Mouse (Mus musculus) stomach, embryonic 16.5 days (tissue): ENCODE data around the gene Olfr279. TPM values are rescaled to one million over a fixed set of nuclear protein-coding genes. Genes with fewer than 3 reads are reported as not detected.

Source experiments
- ATAC-seq: fragments of 200-750 bp; cut with Nextera tagmentation; 2 replicates; pipeline ENCODE4 v1.8.0; 2017; ENCODE audit warnings: moderate number of reproducible peaks, moderate TSS enrichment; ENCODE audit not compliant: insufficient read depth, low FRiP score
- H3K27ac ChIP-seq: fragments of 300-500 bp; sonication (generic); 2 replicates; pipeline ENCODE4 v1.5.1; 2014; ENCODE audit warnings: low read length
- H3K27me3 ChIP-seq: fragments of 300-500 bp; sonication (generic); 2 replicates; pipeline ENCODE4 v1.6.1; 2014; ENCODE audit warnings: low read length, control low read depth, mixed read lengths; ENCODE audit not compliant: control insufficient read depth, insufficient read depth
- H3K36me3 ChIP-seq: fragments of 300-500 bp; sonication (generic); 2 replicates; pipeline ENCODE4 v1.6.1; 2014; ENCODE audit warnings: low read length; ENCODE audit not compliant: control insufficient read depth, insufficient read depth
- H3K4me1 ChIP-seq: fragments of 300-500 bp; sonication (generic); 2 replicates; pipeline ENCODE4 v1.6.1; 2014; ENCODE audit warnings: low read length, control low read depth, mixed read lengths; ENCODE audit not compliant: control insufficient read depth, insufficient read depth
- H3K4me2 ChIP-seq: fragments of 300-500 bp; sonication (generic); 2 replicates; pipeline ENCODE4 v1.6.1; 2014; ENCODE audit warnings: low read depth, low read length, mixed read lengths
- H3K4me3 ChIP-seq: fragments of 300-500 bp; sonication (generic); replicated peaks from 2 replicates; pipeline ENCODE4 v1.5.1; 2014; ENCODE audit warnings: mild to moderate bottlenecking, low read length
- H3K9ac ChIP-seq: fragments of 300-500 bp; sonication (generic); 2 replicates; pipeline ENCODE4 v1.6.1; 2014; ENCODE audit warnings: low read length
- H3K9me3 ChIP-seq: fragments of 300-500 bp; sonication (generic); replicated peaks from 2 replicates; pipeline ENCODE4 v1.6.1; 2016; ENCODE audit warnings: low read length, control low read depth; ENCODE audit not compliant: control insufficient read depth
- whole genome bisulfite sequencing: fragments of 180-500 bp; shearing (Covaris S2); extraction: QIAGEN DNeasy Blood & Tissue Kit; methylation state at CpG from one replicate; pipeline ENCODE4 v1.1.7; 2014; 5-methylcytosine and 5-hydroxymethylcytosine counted together
- polyA plus RNA-seq: library from polyadenylated mRNA; unstranded; fragments of >200 nt; fragmentation: Nextera tagmentation; extraction: Ambion mirVana; gene quantifications from 2 replicates; pipeline ENCODE4 v1.2.1, GENCODE M21; 2015

The Olfr279 gene
- polyA plus RNA-seq, 1 experiment from 2014 or later: not detected

DNA sequence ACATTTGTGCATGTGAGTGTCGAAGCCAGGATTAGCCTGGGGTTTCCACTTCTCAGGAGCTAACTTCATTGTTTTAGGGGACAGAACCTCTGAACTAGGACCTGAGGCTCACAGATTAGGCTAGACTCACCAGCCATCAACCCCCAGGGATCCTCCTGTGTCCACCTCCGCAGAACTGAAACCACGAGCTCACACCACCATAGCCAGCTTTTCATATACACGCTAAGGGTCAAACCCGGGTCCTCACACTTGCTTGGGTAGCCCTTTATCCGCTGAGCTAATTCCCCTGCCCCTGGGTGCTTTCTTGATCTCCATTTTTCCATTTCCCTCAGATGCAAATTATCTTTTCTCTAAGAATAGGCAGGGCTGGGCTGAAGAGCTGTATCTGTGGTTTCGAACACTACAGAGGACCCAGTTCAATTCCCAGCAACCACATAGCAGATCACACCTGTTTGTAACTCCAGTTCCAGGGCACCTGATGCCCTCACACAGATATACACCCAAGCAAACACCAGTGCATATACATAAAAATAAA is 12.6 kb upstream of the Olfr279 start:
- ATAC-seq: no peak
- Histone ChIP-seq H3K9ac (no peak overlapping the region), H3K27ac (no peak overlapping the region), H3K4me3 (no peak overlapping the region), H3K9me3 (no peaks in the 10 kb centered on the region), H3K4me1 (no peaks in the 10 kb centered on the region), H3K27me3 (no peaks in the 10 kb centered on the region), H3K4me2 (no peak overlapping the region), H3K36me3 (no peaks in the 10 kb centered on the region)
- 76% methylated on average over 7 of the region's 7 CpGs for WGBS

DNA sequence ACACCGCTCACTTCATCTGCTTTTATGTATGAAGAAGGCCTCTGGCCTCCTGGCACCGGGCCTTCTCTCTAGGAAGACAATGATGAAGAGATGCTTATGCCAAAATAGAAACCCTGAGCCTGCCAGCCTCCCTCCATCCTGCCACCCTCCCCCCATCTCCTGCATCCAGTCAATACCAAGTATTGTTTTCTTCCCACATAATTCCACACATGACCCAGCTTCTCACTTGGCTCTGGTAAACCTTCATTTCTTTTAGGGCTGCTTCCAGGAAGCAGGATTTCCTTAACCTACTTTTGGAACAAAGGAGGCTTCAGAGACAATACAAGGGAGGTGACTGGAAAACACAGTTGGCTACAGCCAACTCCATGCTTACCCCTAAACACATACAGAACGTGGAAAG is 9.5 kb upstream of the Olfr279 start, which contains the start of gene Lalba:
Gene Lalba (minus strand): TSS at position 21 of the 400 bp plus-strand sequence.
- H3K4me2 ChIP-seq: no peak within 1 kb of the TSS
- no peaks in the 10 kb centered on the region for H3K4me1 ChIP-seq
- H3K27ac ChIP-seq: no peak within 1 kb of the TSS
- ATAC-seq: no peak
- no peaks in the 10 kb centered on the region for H3K36me3 ChIP-seq
- no peaks in the 10 kb centered on the region for H3K9me3 ChIP-seq
- H3K4me3 ChIP-seq: no peak within 1 kb of the TSS
- no peak within 1 kb of the TSS for H3K9ac ChIP-seq
- WGBS: 42% methylated on average over 3 of the region's 3 CpGs
- H3K27me3 ChIP-seq: no peaks in the 10 kb centered on the region

DNA sequence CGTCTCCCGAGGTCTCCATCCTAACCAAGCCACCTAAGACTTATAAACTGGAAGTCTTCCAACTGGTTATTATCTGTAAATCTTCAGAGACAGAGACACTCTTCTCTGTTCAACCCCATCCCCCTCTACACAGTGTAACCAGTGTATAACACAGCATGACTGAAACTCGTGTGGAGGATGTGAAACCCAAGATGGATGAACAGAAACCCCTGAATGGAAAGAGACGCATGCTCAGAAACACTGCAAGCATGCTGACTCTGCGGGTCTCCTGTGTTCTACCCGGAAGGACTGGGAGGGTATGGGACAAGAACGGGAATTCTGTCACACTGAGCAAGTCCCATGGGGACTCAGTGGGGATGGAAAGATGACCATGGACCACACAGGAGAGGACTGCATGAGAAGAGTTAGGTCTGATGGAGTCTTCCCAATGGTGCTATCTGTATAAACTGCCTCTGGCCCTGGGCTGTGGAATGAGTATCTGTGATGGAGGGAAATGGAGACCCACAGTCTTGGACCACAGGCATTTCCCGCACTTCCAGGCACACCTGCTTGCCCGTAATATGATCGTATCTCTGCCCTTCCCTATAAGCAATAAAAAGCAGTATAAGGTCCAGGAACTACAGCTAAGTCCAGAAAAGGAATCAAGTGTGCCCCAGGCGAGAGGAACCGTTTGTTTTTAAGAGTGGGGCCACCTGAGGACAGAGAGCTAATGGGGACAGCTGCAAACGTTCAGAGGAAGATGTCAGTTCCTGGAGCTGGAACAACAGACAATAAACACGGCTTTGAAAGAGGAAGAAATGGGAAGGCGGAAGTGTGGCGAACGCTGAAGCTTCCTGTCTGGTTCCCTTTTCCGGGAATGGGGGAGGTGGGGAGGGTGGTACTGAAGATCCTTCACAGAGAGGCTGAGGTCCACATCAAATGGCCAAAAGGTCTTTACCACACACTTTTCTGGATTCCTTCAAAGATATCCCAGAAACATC is 8.0 kb upstream of the Olfr279 start:
- H3K9ac ChIP-seq: no peak overlapping the region
- H3K4me2 ChIP-seq: 0 out of 2 replicates have a peak overlapping the region, but pooled peaks have one; percentile 4
- no peaks in the 10 kb centered on the region for H3K4me1 ChIP-seq
- H3K36me3 ChIP-seq: no peaks in the 10 kb centered on the region
- no peak overlapping the region for H3K4me3 ChIP-seq
- no peaks in the 10 kb centered on the region for H3K9me3 ChIP-seq
- H3K27ac ChIP-seq: no peak overlapping the region; the same call in 1 of the 2 replicates
- WGBS: 52% methylated on average over 18 of the region's 18 CpGs
- ATAC-seq: peak; percentile 44; the same call in 1 of the 2 replicates
- H3K27me3 ChIP-seq: no peaks in the 10 kb centered on the region

DNA sequence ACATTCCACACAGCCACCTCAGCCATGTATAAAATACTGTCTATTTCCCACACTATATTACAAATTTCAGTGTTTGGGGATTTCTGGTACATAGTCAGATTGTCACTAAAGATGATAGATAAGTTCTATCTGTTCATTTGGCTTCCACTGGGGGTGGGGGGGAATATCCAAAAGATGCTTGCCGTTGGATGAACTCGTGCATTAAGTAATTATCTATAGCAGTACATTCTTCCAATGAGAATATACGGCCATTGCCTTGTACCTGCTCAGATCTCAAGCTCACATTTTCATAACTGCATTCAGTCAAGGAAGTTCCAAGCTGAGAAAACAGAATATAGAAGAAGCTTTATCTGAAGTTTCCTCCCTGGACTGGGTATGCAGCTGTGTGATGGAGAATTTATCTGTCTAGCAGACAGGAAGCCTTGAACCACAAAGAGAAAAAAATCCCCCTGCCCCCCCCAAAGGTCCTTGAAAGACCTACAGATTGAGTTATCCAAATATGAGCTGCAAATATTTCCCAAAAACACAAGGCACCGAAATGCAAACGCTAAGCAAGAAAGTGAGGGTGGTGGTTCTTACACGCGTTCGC is 5.7 kb upstream of the Olfr279 start:
- H3K4me1 ChIP-seq: no peaks in the 10 kb centered on the region
- no peak overlapping the region for H3K27ac ChIP-seq
- no peak for ATAC-seq
- no peak overlapping the region for H3K9ac ChIP-seq
- no peak overlapping the region for H3K4me2 ChIP-seq
- 90% methylated on average over 8 of the region's 8 CpGs for WGBS
- H3K36me3 ChIP-seq: no peaks in the 10 kb centered on the region
- H3K4me3 ChIP-seq: no peak overlapping the region
- no peaks in the 10 kb centered on the region for H3K27me3 ChIP-seq
- H3K9me3 ChIP-seq: no peaks in the 10 kb centered on the region

DNA sequence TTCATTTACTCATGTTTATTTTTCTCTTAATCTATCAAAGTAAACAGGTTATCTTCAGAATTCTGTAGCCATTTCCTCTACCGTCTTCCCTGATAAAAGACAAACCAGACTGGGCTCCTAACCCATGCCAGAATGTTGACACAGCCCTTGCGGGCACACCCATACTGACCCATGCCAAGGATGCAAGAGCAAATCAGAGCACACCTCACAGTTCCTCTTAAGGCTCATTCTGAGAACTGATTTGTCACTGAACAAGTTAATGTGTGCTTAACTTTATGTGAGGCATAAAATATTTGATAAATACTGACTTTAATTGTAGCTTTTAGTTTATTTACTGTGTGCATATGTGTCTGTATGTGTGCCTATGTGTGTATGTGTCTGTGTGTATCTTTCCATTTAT is 870 bp upstream of the Olfr279 start:
- Histone ChIP-seq H3K4me2 (no peak overlapping the region), H3K27me3 (no peaks in the 10 kb centered on the region), H3K36me3 (no peaks in the 10 kb centered on the region), H3K27ac (no peak overlapping the region), H3K9me3 (no peaks in the 10 kb centered on the region), H3K9ac (no peak overlapping the region), H3K4me1 (no peaks in the 10 kb centered on the region), H3K4me3 (no peak overlapping the region)
- ATAC-seq: peak; percentile 62; the same call in 1 of the 2 replicates
- 47% methylated on average over 2 of the region's 2 CpGs for WGBS

DNA sequence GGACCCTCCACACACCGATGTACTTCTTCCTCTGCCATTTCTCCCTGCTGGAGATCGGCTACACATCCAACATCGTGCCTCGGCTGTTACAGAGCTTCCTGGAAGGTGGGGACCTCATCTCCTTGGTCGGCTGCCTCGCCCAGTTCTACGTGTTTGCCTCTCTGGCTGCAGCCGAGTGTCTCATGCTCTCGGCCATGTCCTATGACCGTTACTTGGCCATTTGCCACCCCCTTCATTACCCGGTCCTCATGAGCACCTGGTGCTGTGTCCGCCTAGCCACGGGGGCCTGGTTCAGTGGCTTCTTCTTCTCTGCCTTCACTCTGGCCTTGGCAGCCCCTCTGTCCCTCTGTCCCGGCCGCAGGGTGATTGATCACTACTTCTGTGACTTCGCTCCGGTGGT is 5.4 kb downstream of the Olfr279 start:
- Histone ChIP-seq H3K27me3 (no peaks in the 10 kb centered on the region), H3K4me2 (no peak overlapping the region), H3K27ac (no peak overlapping the region), H3K36me3 (no peaks in the 10 kb centered on the region), H3K4me1 (no peaks in the 10 kb centered on the region), H3K9ac (no peak overlapping the region), H3K9me3 (no peaks in the 10 kb centered on the region), H3K4me3 (no peak overlapping the region)
- 86% methylated on average over 17 of the region's 17 CpGs for WGBS
- ATAC-seq: no peak

DNA sequence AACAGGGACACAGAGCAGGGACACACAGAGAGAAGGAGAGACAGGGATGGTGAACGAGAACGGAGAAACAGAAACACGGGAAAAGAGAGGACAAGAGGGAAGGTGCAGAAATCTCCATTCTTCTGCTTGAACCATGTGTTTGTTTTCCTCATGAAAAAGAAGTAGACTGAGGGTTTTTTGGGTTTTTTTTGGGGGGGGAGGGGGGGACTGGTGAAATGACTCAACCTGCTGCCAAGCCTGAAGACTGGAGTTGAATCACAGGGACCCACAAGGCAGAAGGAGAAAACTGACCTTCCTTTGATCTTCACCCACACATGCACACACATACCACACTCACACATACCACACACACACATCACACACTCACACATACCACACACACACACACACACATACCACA is 11.1 kb downstream of the Olfr279 start:
- no peak overlapping the region for H3K9ac ChIP-seq
- no peaks in the 10 kb centered on the region for H3K9me3 ChIP-seq
- no peak overlapping the region for H3K4me3 ChIP-seq
- H3K4me2 ChIP-seq: no peak overlapping the region
- WGBS: 85% methylated on average over 3 of the region's 3 CpGs
- no peaks in the 10 kb centered on the region for H3K36me3 ChIP-seq
- no peak overlapping the region for H3K27ac ChIP-seq
- no peaks in the 10 kb centered on the region for H3K27me3 ChIP-seq
- ATAC-seq: no peak
- no peaks in the 10 kb centered on the region for H3K4me1 ChIP-seq

DNA sequence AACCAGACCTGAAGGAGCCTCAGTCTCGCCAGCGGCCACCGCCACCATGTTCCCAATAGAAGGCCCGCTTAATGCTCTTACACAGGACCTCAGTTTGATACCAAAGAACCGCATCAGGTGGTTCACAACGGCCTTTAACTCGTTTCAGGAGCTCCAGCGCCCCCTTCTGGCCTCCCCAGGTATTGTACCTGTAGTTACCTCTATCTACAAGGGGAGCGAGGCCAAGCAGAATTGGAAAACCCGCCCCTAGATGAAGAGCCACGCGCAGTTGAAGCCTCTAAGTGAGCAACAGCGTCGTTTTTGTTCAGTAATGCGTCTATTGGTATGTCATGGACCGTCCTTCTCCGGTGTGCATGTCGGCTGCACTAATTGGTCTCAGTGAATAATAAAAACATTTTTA is 12.3 kb downstream of the Olfr279 start:
- Histone ChIP-seq H3K4me2 (no peak overlapping the region), H3K36me3 (no peaks in the 10 kb centered on the region), H3K27ac (no peak overlapping the region), H3K4me1 (no peaks in the 10 kb centered on the region), H3K27me3 (no peaks in the 10 kb centered on the region), H3K4me3 (no peak overlapping the region), H3K9me3 (no peaks in the 10 kb centered on the region), H3K9ac (no peak overlapping the region)
- no peak for ATAC-seq
- 13% methylated on average over 18 of the region's 18 CpGs for WGBS
